Mouse (Mus musculus) MEL (cell line): ENCODE measurements around the gene Ccnj. TPM values are rescaled to one million over a fixed set of nuclear protein-coding genes. Genes with fewer than 3 reads are reported as not detected.

Source experiments
- DNase-seq: peaks from one replicate; pipeline ENCODE4 v3.0.0; 2011; ENCODE audit warnings: low read depth, low spot score
- H3K27ac ChIP-seq: 2 replicates; pipeline ENCODE4 v1.5.1; 2012; ENCODE audit warnings: low read depth, mild to moderate bottlenecking, control low read depth, low read length, moderate library complexity; ENCODE audit not compliant: control insufficient read depth
- H3K27me3 ChIP-seq, 2 experiments: fragments of 150-350 bp in 1 of 2; sonication (generic) in 1 of 2; 2 replicates each; pipeline ENCODE4 v1.6.1; 2012; ENCODE audit warnings: low read length in 2 of 2, mild to moderate bottlenecking in 2 of 2, improper control_type of control experiment in 1 of 2, moderate library complexity in 1 of 2; ENCODE audit not compliant: insufficient read depth in 2 of 2, control insufficient read depth in 1 of 2
- H3K36me3 ChIP-seq, 2 experiments: 2 replicates each; pipeline ENCODE4 v1.6.1; 2012 to 2014; ENCODE audit warnings: low read length in 2 of 2, improper control_type of control experiment in 1 of 2, inconsistent platforms in 1 of 2, mild to moderate bottlenecking in 1 of 2; ENCODE audit not compliant: insufficient read depth in 2 of 2, control insufficient read depth in 1 of 2
- H3K4me1 ChIP-seq, 2 experiments: fragments of 150-350 bp in 1 of 2; sonication (generic) in 1 of 2; 2 replicates each; pipeline ENCODE4 v1.6.1; 2012; ENCODE audit warnings: low read length in 2 of 2, improper control_type of control experiment in 1 of 2, mild to moderate bottlenecking in 1 of 2; ENCODE audit not compliant: insufficient read depth in 2 of 2, control insufficient read depth in 1 of 2
- H3K4me3 ChIP-seq, 2 experiments: fragments of 150-350 bp in 1 of 2; sonication (generic) in 1 of 2; 2 replicates each; pipeline ENCODE4 v1.5.1; 2012; ENCODE audit warnings: low read depth in 2 of 2, low read length in 2 of 2, mild to moderate bottlenecking in 2 of 2, moderate library complexity in 2 of 2, control low read depth in 1 of 2, improper control_type of control experiment in 1 of 2; ENCODE audit not compliant: control insufficient read depth in 1 of 2, insufficient read depth in 1 of 2
- H3K79me2 ChIP-seq: 2 replicates; pipeline ENCODE4 v1.6.1; 2012; ENCODE audit warnings: mild to moderate bottlenecking, low read length, moderate library complexity; ENCODE audit not compliant: control insufficient read depth, poor library complexity, insufficient read depth
- H3K9ac ChIP-seq: 2 replicates; pipeline ENCODE4 v1.6.1; 2012; ENCODE audit warnings: low read depth, mild to moderate bottlenecking, control low read depth, low read length, moderate library complexity; ENCODE audit not compliant: control insufficient read depth, poor library complexity, severe bottlenecking
- H3K9me3 ChIP-seq: fragments of 150-350 bp; sonication (generic); replicated peaks from 2 replicates; pipeline ENCODE4 v1.6.1; 2012; ENCODE audit warnings: mild to moderate bottlenecking, low read length, improper control_type of control experiment, moderate library complexity; ENCODE audit not compliant: insufficient read depth
- CHD1 ChIP-seq: IDR thresholded peaks from 2 replicates; pipeline ENCODE4 v1.6.1; 2012; ENCODE audit warnings: low read depth, mild to moderate bottlenecking, inconsistent platforms, low read length, improper control_type of control experiment
- CHD2 ChIP-seq: IDR thresholded peaks from 2 replicates; pipeline ENCODE4 v1.6.1; 2011; ENCODE audit warnings: low read length, improper control_type of control experiment
- E2F4 ChIP-seq: IDR thresholded peaks from 2 replicates; pipeline ENCODE4 v1.6.1; 2011; ENCODE audit warnings: low read depth, low read length, improper control_type of control experiment, borderline replicate concordance
- ETS1 ChIP-seq: IDR thresholded peaks from 2 replicates; pipeline ENCODE4 v1.6.1; 2012; ENCODE audit warnings: low read depth, mild to moderate bottlenecking, inconsistent platforms, low read length, improper control_type of control experiment, moderate library complexity
- GABPA ChIP-seq: IDR thresholded peaks from 2 replicates; pipeline ENCODE4 v1.6.1; 2012; ENCODE audit warnings: low read depth, mild to moderate bottlenecking, inconsistent platforms, low read length, improper control_type of control experiment, moderate library complexity
- HCFC1 ChIP-seq: IDR thresholded peaks from 2 replicates; pipeline ENCODE4 v1.6.1; 2012; ENCODE audit warnings: low read depth, mild to moderate bottlenecking, inconsistent platforms, low read length, improper control_type of control experiment, moderate library complexity
- MAX ChIP-seq: IDR thresholded peaks from 2 replicates; pipeline ENCODE4 v1.6.1; 2011; ENCODE audit warnings: low read length, improper control_type of control experiment
- MAZ ChIP-seq: IDR thresholded peaks from 2 replicates; pipeline ENCODE4 v1.6.1; 2012; ENCODE audit warnings: low read depth, mild to moderate bottlenecking, inconsistent platforms, low read length, improper control_type of control experiment
- MEF2A ChIP-seq: IDR thresholded peaks from 2 replicates; pipeline ENCODE4 v1.6.1; 2014; ENCODE audit warnings: low read depth, mild to moderate bottlenecking, inconsistent platforms, low read length, improper control_type of control experiment; ENCODE audit not compliant: poor library complexity, insufficient replicate concordance, severe bottlenecking; ENCODE audit errors: extremely low read depth
- MYB ChIP-seq: IDR thresholded peaks from 2 replicates; pipeline ENCODE4 v1.6.1; 2011; ENCODE audit warnings: mild to moderate bottlenecking, low read depth, low read length, improper control_type of control experiment
- MYC ChIP-seq: IDR thresholded peaks from 2 replicates; pipeline ENCODE4 v1.6.1; 2011; ENCODE audit warnings: low read depth, mild to moderate bottlenecking, low read length, improper control_type of control experiment, moderate library complexity
- NELFE ChIP-seq: IDR thresholded peaks from 2 replicates; pipeline ENCODE4 v1.6.1; 2011; ENCODE audit warnings: low read depth, low read length, improper control_type of control experiment
- NRF1 ChIP-seq: IDR thresholded peaks from 2 replicates; pipeline ENCODE4 v1.6.1; 2014; ENCODE audit warnings: low read depth, mild to moderate bottlenecking, inconsistent platforms, low read length, improper control_type of control experiment, moderate library complexity; ENCODE audit not compliant: poor library complexity, insufficient read depth, severe bottlenecking
- POLR2A ChIP-seq, 2 experiments: IDR thresholded peaks; 2 replicates each; pipeline ENCODE4 v1.6.1; 2011 to 2012; ENCODE audit warnings: low read length in 2 of 2, mild to moderate bottlenecking in 2 of 2, control low read depth in 1 of 2, improper control_type of control experiment in 1 of 2, low read depth in 1 of 2, moderate library complexity in 1 of 2; ENCODE audit not compliant: control insufficient read depth in 1 of 2, insufficient read depth in 1 of 2, poor library complexity in 1 of 2
- RAD21 ChIP-seq: IDR thresholded peaks from 2 replicates; pipeline ENCODE4 v1.6.1; 2011; ENCODE audit warnings: mild to moderate bottlenecking, low read depth, low read length, improper control_type of control experiment
- UBTF ChIP-seq: IDR thresholded peaks from 2 replicates; pipeline ENCODE4 v1.6.1; 2012; ENCODE audit warnings: low read depth, mild to moderate bottlenecking, inconsistent platforms, low read length, improper control_type of control experiment, moderate library complexity, borderline replicate concordance; ENCODE audit not compliant: insufficient read depth
- USF1 ChIP-seq: IDR thresholded peaks from 2 replicates; pipeline ENCODE4 v1.6.1; 2014; ENCODE audit warnings: low read depth, mild to moderate bottlenecking, inconsistent platforms, low read length, improper control_type of control experiment, moderate library complexity
- USF2 ChIP-seq, 2 experiments: IDR thresholded peaks; 2 replicates each; pipeline ENCODE4 v1.6.1; 2011 to 2012; ENCODE audit warnings: improper control_type of control experiment in 2 of 2, low read length in 2 of 2, borderline replicate concordance in 1 of 2, inconsistent platforms in 1 of 2, low read depth in 1 of 2, mild to moderate bottlenecking in 1 of 2; ENCODE audit not compliant: insufficient read depth in 1 of 2
- ZKSCAN1 ChIP-seq: IDR thresholded peaks from 2 replicates; pipeline ENCODE4 v1.6.1; 2012; ENCODE audit warnings: low read depth, mild to moderate bottlenecking, inconsistent platforms, low read length, improper control_type of control experiment, moderate library complexity
- polyA plus RNA-seq, 2 experiments: library from polyadenylated mRNA; stranded (reverse) in 1 of 2; unstranded in 1 of 2; fragments of >175 nt in 1 of 2; fragments of >200 nt in 1 of 2; gene quantifications; 2 replicates each; pipeline versions ENCODE4 v1.2.1 to v1.2.4; 2012; ENCODE audit warnings: low replicate concordance in 2 of 2, low read depth in 1 of 2; ENCODE audit not compliant: insufficient read length in 2 of 2, insufficient read depth in 1 of 2, missing spikeins in 1 of 2
- total RNA-seq: library from RNA; depleted of rRNA; stranded (reverse); fragments of 300-350 nt; gene quantifications from 2 replicates; pipeline ENCODE4 v1.2.3, GENCODE M21; 2012

Gene Ccnj
- total and polyA plus RNA-seq, 3 experiments: 8.5 to 10.7 TPM; not detected in 1

GRCm38 (mm10) chr19:40831416-40832201 lies 530 bp downstream of the Ccnj start (continued):
- TF ChIP-seq HCFC1 (no peak), NRF1 (0 out of 2 replicates have a peak, but pooled peaks have one; percentile 4), MAZ (no peak), USF2 (IDR thresholded peaks at IDR 0.05; ENCODE audit: borderline replicate concordance in 1 of 2, insufficient read depth in 1 of 2, low read depth in 1 of 2, low read length in 2 of 2) (no peak), MEF2A (no peak)

- no peaks in the 10 kb centered on the region for H3K9me3 ChIP-seq
- no peak for TF ChIP-seq ZKSCAN1
- no peak for TF ChIP-seq USF2 (IDR thresholded peaks at IDR 0.05; ENCODE audit: borderline replicate concordance in 1 of 2, insufficient read depth in 1 of 2, low read depth in 1 of 2, low read length in 2 of 2)
- TF ChIP-seq NRF1: no peak
- no peak for TF ChIP-seq USF1
- no peak for TF ChIP-seq ETS1
- no peak for TF ChIP-seq CHD1
- TF ChIP-seq, all 39 proteins: peak for 0
- peaks cover 16% of the 10 kb centered on the region for H3K79me2 ChIP-seq
- 0 out of 4 replicates have a peak, but pooled peaks cover 0 to 2% of the 10 kb centered on the region in 2 experiments for H3K27me3 ChIP-seq
- no peak overlapping the region for H3K27ac ChIP-seq
- peaks cover 6 to 8% of the 10 kb centered on the region in 2 experiments; a peak in 3 of 4 replicates for H3K4me1 ChIP-seq
- H3K4me3 ChIP-seq: peak overlapping the region; percentile 72 to 95
- H3K36me3 ChIP-seq: peaks cover 0 to 10% of the 10 kb centered on the region in 2 experiments; a peak in 3 of 4 replicates
- peak overlapping the region; percentile 91 for H3K9ac ChIP-seq
- peak; percentile 48 for DNase-seq
Measured at GRCm38 (mm10) chr19:40832361-40832760, 1.3 kb downstream of the Ccnj start.

DNA sequence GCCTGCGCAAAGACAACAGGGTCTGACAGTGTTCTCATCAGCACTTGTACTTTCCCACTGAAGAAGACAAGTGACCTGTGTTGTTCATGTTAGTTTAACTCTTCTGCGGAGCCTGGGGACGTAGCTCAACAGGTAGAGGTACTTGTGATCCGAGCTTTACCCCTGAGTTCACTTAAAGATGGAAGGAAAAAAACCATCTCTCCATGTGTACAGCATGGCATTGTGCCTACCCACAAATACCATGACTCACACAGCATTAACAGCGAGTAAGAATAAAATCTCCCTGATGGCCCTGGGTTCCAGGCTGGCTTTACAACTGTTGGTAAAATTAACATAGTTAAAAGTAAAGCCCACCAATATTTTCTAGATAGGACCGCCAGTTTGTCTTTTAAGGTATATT lies 3.4 kb downstream of the Ccnj start:
- TF ChIP-seq CHD2 (no peak), POLR2A (IDR thresholded peaks at IDR 0.05; ENCODE audit: control insufficient read depth in 1 of 2, insufficient read depth in 1 of 2, low read depth in 1 of 2, low read length in 2 of 2, poor library complexity in 1 of 2) (no peak), UBTF (no peak), NRF1 (no peak), USF1 (no peak), E2F4 (no peak), GABPA (no peak), MAX (no peak), RAD21 (no peak), NELFE (no peak), MYC (no peak), MYB (no peak)
- H3K36me3 ChIP-seq: peaks cover 0 to 10% of the 10 kb centered on the region in 2 experiments
- no peak for DNase-seq

More for the DNA sequence above, 3.4 kb downstream of the Ccnj start:
- H3K4me3 ChIP-seq: no peak overlapping the region
- H3K4me1 ChIP-seq: peaks cover 2 to 8% of the 10 kb centered on the region in 2 experiments; a peak in 3 of 4 replicates
- H3K9ac ChIP-seq: no peak overlapping the region
- H3K79me2 ChIP-seq: peaks cover 16% of the 10 kb centered on the region
- no peaks in the 10 kb centered on the region for H3K27me3 ChIP-seq
- no peak overlapping the region for H3K27ac ChIP-seq
- no peaks in the 10 kb centered on the region for H3K9me3 ChIP-seq
